Mouse (Mus musculus): ENCODE results near the gene Tmem53. TPM values are rescaled to one million over a fixed set of nuclear protein-coding genes. Genes with fewer than 3 reads are reported as not detected.

Tmem53 gene
- total RNA-seq, 2 experiments from 2014 or later: 50.4 to 60.9 TPM

- no peak for DNase-seq
These were observed 63.2 kb downstream of the Tmem53 start for GRCm38 (mm10) chr4:117314849-117315500.

- no peak for DNase-seq
These were observed 65.0 kb downstream of the Tmem53 start for GRCm38 (mm10) chr4:117316800-117317199.

- DNase-seq: no peak
These were observed 66.0 kb downstream of the Tmem53 start for GRCm38 (mm10) chr4:117317701-117318190.

Other genes with a start within 250 kb of the Tmem53 start
- 10 to 100 TPM; 29.3 to 32.3 TPM for gene Eif2b3, start 232.5 kb upstream of the Tmem53 start, total RNA-seq (2021)
- gene Ptch2, start 155.9 kb upstream of the Tmem53 start, total RNA-seq (2021): 1 to 10 TPM; 5.1 to 7.8 TPM
- gene Btbd19, start 126.2 kb upstream of the Tmem53 start, total RNA-seq (2021): 1 to 10 TPM; 6.0 to 6.4 TPM
- gene Tctex1d4, start 125.2 kb upstream of the Tmem53 start, total RNA-seq (2021): not detected
- gene Plk3, start 118.0 kb upstream of the Tmem53 start, total RNA-seq (2021): 10 to 100 TPM in 1 of 2 experiments, 1 to 10 TPM in 1; 4.2 to 13.5 TPM
- 1,000 to 10,000 TPM; 1,173 to 1,206 TPM for gene Rps8, start 95.7 kb upstream of the Tmem53 start, total RNA-seq (2021)
- gene Kif2c, start 69.3 kb upstream of the Tmem53 start, total RNA-seq (2021): 1 to 10 TPM; 6.9 to 9.6 TPM
- 1 to 10 TPM; 1.5 to 1.8 TPM for gene Armh1, start 174 bp downstream of the Tmem53 start, total RNA-seq (2021)
- 10 to 100 TPM; 67.8 to 72.4 TPM for gene Rnf220, start 245.1 kb downstream of the Tmem53 start, total RNA-seq (2021)

Measured in adrenal gland, postnatal 10 days (tissue).